Mouse (Mus musculus) CH12.LX (cell line): ENCODE data around the gene Maats1.

ENCODE experiments used
- EP300 ChIP-seq: IDR thresholded peaks from 2 replicates; pipeline ENCODE4 v1.6.1; 2011; ENCODE audit warnings: low read length, improper control_type of control experiment
- GABPA ChIP-seq: IDR thresholded peaks from 2 replicates; pipeline ENCODE4 v1.6.1; 2012; ENCODE audit warnings: low read depth, low read length, improper control_type of control experiment, inconsistent platforms; ENCODE audit not compliant: insufficient replicate concordance
- HCFC1 ChIP-seq: IDR thresholded peaks from 2 replicates; pipeline ENCODE4 v1.6.1; 2012; ENCODE audit warnings: low read depth, mild to moderate bottlenecking, inconsistent platforms, low read length, improper control_type of control experiment
- POLR2A ChIP-seq: IDR thresholded peaks from 2 replicates; pipeline ENCODE4 v1.6.1; 2011; ENCODE audit warnings: low read depth, mild to moderate bottlenecking, improper control_type of control experiment, low read length
- ZMIZ1 ChIP-seq: IDR thresholded peaks from 2 replicates; pipeline ENCODE4 v1.6.1; 2012; ENCODE audit warnings: low read depth, mild to moderate bottlenecking, inconsistent platforms, low read length, improper control_type of control experiment

DNA sequence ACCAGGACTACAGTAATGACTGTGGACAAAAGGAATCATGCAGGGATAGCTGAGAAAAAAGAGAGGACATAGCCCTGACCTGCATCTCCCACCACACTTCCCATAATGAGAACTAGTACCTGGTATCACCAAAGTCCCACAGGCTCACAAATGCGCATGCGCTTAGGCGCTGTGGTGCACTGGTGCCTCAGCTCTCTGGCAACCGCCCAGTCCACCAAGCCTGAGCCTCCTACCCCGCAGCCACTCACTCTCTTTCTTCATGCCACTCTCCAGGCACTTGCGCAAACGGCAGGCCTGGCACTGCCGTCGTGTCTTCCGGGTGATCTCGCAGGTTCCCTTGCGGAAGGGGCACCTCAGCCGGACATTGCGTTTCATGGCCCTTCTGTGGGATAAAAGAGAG lies 87.9 kb downstream of the Maats1 start:
- TF ChIP-seq GABPA (no peak), ZMIZ1 (no peak), EP300 (no peak), HCFC1 (no peak), POLR2A (no peak)
